Mouse (Mus musculus) adrenal gland, postnatal 10 days (tissue): ENCODE results near the gene Ipo11. TPM values are rescaled to one million over a fixed set of nuclear protein-coding genes. Genes with fewer than 3 reads are reported as not detected.

Experiments
- DNase-seq: peaks from one replicate; pipeline ENCODE4 v3.0.0; 2021; ENCODE audit warnings: mixed read lengths
- total RNA-seq, 2 experiments: library from RNA; stranded (reverse); gene quantifications; 2 replicates each; pipeline ENCODE4 v1.2.3; 2021

Ipo11 gene
- total RNA-seq, 2 experiments from 2014 or later: 31.1 to 41.4 TPM

GRCm38 (mm10) chr13:106904637-106905036 is 32.1 kb downstream of the Ipo11 start:
- no peak for DNase-seq

- peak; percentile 26 for DNase-seq
These were observed 42.5 kb downstream of the Ipo11 start for GRCm38 (mm10) chr13:106894284-106894683.

GRCm38 (mm10) chr13:106893701-106894100 is 43.1 kb downstream of the Ipo11 start:
- no peak for DNase-seq

GRCm38 (mm10) chr13:106893196-106893595 is 43.6 kb downstream of the Ipo11 start:
- DNase-seq: no peak

GRCm38 (mm10) chr13:106887364-106887763 is 49.4 kb downstream of the Ipo11 start:
- no peak for DNase-seq

GRCm38 (mm10) chr13:106884249-106884648 is 52.5 kb downstream of the Ipo11 start:
- no peak for DNase-seq

GRCm38 (mm10) chr13:106876278-106876677 is 60.5 kb downstream of the Ipo11 start:
- DNase-seq: no peak

- DNase-seq: no peak
These were observed 71.2 kb downstream of the Ipo11 start for GRCm38 (mm10) chr13:106865547-106865946.

- DNase-seq: no peak
These were observed 78.0 kb downstream of the Ipo11 start for GRCm38 (mm10) chr13:106858779-106859178.

GRCm38 (mm10) chr13:106856556-106856955 is 80.2 kb downstream of the Ipo11 start:
- no peak for DNase-seq

- DNase-seq: no peak
These were observed 89.2 kb downstream of the Ipo11 start for GRCm38 (mm10) chr13:106847534-106847933.

GRCm38 (mm10) chr13:106844928-106845327 is 91.8 kb downstream of the Ipo11 start:
- DNase-seq: no peak

- no peak for DNase-seq
These were observed 94.2 kb downstream of the Ipo11 start for GRCm38 (mm10) chr13:106842542-106842941.

- no peak for DNase-seq
These were observed 98.0 kb downstream of the Ipo11 start for GRCm38 (mm10) chr13:106838778-106839177.

GRCm38 (mm10) chr13:106836527-106836879 is 100.3 kb downstream of the Ipo11 start:
- DNase-seq: no peak

- DNase-seq: peak; percentile 30
These were observed 100.8 kb downstream of the Ipo11 start for GRCm38 (mm10) chr13:106835844-106836526.

GRCm38 (mm10) chr13:106830029-106830428 is 106.7 kb downstream of the Ipo11 start:
- no peak for DNase-seq

GRCm38 (mm10) chr13:106829327-106829997 is 107.3 kb downstream of the Ipo11 start:
- DNase-seq: no peak

GRCm38 (mm10) chr13:106825618-106826017 is 111.1 kb downstream of the Ipo11 start:
- no peak for DNase-seq

GRCm38 (mm10) chr13:106823875-106824191 is 112.9 kb downstream of the Ipo11 start:
- DNase-seq: no peak

GRCm38 (mm10) chr13:106823121-106823874 is 113.5 kb downstream of the Ipo11 start:
- DNase-seq: no peak

- no peak for DNase-seq
These were observed 116.6 kb downstream of the Ipo11 start for GRCm38 (mm10) chr13:106820149-106820548.

- no peak for DNase-seq
These were observed 117.0 kb downstream of the Ipo11 start for GRCm38 (mm10) chr13:106819749-106820148.
